Mouse (Mus musculus) 416B (cell line): ENCODE results near the gene Mrpl32.
A peak's percentile ranks its signal among the peaks of the same experiment; 100 is the strongest.

Source experiments
- DNase-seq: peaks from one replicate; pipeline ENCODE4 v3.0.0; 2011; ENCODE audit warnings: low read depth

The Mrpl32 gene

DNA sequence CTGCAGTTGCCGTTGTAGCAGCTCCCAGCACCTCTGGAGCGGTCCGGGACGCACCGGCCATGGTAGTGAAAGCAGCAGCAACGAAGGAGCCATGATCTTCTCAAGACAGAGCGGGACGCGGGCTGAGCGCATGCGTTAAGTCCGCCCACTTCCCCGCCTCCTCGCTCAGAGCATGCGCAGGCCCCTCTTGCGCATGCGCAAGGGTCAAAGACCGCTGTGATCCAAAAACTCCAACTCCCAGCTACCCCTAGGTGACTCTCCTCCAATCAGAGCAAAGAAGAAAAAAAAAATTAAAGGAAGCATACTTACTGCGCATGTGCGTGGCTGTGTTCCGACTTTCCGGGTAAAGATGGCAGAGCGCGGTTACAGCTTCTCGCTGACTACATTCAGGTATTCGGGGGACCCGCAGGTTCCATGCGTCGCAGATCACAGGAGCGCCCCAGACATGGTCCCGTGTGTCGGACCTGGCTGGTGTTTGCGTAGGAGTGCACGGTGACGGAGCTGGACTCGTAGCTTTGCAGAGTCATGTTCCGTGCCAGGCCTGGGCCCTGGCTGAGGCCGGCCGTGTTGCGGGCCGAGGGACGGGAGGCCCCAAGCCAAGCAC, at the start of gene Mrpl32, which contains the start of gene Psma2:
Gene Mrpl32, minus strand, starts transcription at position 240 of the 604 bp plus-strand sequence.
Gene Psma2, plus strand, starts transcription at position 315 of the 604 bp plus-strand sequence.
- peak; percentile 99 for DNase-seq

DNA sequence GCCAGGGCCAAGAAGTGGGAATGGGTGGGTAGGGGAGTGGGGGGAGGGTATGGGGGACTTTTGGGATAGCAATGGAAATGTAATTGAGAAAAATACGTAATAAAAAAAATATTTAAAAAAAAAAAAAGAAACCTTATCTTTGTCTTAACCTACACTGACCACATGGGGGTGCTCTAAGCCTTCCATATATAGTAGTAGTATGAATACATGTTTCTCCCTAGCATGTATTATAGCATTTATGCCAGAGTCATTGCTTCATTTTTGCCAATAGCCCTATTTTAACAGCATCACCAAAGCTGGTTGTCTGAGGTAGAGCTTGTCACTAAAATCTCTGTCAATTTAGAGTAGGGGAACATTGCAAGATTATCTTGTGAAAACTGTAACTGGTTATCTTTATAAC, 36.3 kb upstream of the Mrpl32 start:
- peak; percentile 59 for DNase-seq

DNA sequence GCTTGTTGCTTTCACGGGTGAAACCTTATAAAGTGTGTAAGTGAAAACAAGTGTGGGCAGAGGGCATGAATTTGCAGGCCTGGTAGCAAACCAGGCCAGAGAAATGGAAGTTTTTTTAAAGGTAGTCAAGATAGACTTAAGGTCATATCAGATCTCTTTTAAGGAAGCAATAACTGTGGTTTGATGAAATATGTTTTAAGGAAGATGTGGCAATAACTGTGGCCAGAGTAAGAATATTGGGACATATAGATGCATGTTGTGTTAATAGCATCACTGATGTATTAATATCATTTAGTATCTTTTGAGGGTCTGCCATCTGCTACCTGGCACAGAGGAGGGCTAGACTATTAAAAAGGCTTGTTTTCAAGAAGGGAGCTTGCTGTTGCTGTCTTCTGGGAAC, 27.0 kb upstream of the Mrpl32 start:
- DNase-seq = peak; percentile 76

DNA sequence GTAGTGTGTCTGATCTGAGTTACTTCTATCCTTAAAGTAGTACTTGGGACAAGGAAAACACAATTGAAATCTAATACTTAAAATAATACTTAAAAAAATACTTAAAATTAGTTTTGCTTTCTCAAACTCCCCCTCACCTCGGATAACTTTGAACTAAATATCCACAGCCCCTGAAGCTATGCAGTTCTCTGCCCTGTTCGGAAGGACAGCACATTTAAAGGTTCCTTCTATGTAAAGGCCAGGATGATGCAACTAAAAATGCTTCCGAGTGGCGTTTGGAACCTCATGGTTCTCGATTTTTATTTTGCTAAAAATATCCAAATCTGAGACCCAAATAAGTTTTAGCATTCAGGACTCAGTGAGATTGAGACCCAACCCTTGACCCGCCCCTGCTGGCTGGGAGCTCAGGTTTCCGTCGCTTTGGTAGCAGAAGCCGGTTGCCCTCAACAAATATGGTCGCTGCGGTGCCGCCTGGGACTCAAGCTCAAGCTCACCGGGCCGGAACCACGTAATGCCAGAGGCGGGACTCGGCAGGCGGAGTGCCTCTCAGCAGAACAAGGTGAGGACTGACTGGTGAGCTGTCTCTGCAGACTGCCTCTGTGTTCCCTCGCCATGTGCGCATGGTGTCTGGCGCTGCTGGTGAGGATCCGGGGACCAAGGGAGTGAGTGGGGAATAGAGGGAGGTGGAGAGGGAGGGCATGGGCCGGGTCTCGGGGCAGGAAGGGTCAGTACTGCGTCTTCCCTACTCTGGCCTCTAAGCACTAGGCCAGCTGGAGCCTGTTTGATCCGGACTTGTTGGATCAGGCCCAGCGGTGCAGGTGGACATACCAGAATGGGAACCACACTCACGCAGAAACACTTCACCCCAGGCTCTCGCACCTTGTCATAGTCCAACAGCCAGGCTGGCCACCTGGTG, 17.0 kb upstream of the Mrpl32 start, which contains the start of gene AW209491:
Gene AW209491, plus strand, starts transcription at position 429 of the 916 bp plus-strand sequence.
- DNase-seq = peak; percentile 96

DNA sequence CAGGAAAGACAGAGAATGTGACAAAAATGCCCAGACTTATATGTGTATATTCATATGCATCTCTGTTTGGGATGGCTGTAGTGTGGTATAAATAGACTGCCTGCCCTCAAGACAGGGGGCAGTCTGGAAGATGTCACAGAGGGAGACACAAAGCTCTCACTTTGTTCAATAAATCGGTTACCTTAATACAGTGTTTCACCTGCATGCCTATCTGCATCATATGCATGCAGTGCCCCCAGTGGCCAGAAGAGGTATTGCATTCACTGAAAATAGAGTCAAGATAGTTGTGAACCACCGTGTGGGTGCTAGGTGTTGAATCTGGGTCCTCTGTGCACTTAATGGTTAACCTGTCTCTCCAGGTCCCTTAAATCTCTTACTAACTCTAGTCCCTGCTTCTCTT, 5.8 kb upstream of the Mrpl32 start:
- peak; percentile 47 for DNase-seq

DNA sequence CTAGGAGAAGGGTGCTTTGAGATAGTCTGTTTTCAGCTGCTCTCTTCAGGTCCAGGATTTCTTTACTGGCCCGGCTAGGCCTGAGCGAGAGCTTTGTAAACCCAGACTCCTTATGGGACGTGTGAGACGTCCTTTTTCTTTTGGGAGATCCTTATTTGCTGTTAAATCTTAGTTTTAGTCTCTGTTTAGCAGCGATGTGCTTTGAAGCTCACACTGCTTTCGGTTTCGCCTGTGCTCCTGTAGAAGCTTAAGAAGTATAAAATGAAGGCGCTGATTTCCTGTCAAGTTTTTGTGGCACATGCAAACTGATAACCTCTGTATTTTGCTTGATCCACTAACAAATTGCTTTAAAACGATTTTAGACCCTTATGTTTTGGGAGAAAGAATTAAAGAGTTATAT, 588 bp upstream of the Mrpl32 start:
- DNase-seq = peak; percentile 51

DNA sequence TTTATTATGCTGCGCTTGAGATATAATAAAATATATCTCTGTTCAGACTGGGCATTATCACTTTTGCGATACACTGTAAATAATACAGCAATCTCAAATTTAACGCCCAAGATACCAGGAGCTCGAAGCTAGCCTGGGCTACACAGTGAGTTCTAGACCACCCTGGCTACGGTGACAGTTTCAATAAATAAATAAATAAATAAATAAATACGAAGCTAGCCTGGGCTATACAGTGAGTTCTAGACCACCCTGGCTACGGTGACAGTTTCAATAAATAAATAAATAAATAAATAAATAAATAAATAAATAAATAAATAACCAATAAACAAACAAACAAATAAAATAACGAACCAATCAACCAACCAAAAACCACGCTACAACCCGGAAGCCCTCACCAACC, 502 bp downstream of the Mrpl32 start:
- DNase-seq = no peak

DNA sequence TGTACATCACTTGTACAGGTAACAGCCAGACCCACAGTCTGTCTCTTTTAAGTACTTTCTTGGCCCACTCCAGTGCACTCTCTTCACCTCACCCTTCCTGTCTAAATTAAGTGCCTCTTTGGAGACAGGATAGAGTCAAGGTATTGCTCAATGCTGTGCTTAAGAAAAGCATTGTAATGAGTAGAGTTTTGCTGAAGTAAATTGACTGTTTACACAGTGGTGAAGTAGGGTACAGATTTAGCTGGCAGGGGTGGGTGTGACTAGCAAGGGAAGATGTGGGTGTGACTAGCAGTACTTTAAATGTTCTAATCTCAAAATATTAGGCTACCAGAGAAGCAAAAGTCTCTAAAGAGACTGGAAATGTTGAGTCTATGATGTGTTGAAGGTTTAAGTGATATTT, 5.3 kb downstream of the Mrpl32 start:
- DNase-seq = no peak

DNA sequence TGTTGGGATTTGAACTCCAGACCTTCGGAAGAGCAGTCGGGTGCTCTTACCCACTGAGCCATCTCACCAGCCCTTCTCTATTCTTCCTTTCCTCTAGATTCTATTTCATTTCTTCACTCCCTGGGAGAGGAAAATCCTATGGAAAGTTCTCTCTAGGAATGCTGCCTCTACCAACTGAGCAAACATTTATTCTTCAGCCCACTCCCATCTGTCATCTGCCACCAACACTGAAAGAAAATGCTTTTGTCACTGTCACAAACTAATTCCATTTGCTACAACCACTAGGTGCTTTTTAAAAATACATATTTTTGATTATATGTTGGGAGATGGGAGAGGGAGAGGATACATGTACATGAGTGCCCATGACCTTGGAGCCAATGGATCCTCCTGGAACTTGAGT, 10.2 kb downstream of the Mrpl32 start:
- DNase-seq = no peak

DNA sequence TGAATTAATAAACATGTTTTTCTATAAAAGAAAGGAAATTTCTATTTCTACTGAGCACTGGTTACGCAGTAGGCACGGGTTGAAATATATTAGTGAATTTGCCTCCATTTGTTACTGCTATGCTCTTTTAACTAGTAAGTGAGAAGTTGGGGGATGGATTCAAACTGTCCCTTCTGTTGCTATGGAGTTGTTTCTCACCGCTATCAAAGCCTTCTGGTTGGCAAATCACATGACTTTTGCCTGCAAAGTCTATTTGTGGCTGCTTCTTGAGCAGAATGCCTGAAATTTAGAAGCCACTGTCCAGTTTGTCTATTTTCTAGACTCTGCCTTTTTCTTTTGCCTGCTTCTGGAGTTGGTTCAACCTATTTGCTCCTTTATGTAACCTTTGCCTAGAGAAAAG, 32.6 kb downstream of the Mrpl32 start:
- no peak for DNase-seq

DNA sequence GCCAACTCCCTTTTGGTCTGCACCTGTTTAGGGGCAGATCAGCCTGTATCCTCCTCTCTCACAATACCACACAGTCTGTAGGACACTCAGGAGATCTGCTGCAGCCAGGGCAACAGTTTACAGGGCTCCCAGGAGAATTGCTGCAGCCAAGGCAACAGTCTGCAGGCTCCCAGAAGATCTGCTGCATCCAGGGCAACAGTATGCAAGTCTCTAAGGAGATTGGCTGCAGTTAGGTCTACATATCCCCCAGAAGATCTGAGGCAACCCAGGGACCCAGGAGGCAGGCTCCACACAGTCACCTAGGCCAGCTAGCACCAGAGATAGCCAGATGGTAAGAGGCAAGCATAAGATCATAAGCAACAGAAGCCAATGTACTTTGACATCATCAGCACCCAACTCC, 38.8 kb downstream of the Mrpl32 start:
- DNase-seq = no peak

DNA sequence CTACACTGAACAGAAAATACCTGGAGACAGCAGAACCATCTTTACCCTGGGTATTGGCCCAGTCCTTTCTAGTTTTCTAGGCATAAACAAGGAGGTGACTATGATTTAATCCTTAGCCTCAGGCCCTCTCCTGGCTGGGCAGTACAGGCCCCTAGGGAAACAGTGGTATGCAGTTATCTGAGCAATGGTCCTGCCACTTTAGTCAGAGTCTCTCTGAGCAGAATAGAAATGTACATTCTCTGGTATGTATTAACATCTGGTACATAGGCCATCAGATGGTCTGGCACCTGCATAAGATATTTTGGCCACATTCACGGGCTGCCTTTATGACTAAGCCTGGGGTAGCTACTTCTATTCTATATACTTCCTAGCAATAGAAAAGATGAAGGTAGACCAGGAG, 51.6 kb downstream of the Mrpl32 start:
- no peak for DNase-seq
